Comparison of ENCODE assay signal across 16 mouse cellular contexts in the genomic region with DNA sequence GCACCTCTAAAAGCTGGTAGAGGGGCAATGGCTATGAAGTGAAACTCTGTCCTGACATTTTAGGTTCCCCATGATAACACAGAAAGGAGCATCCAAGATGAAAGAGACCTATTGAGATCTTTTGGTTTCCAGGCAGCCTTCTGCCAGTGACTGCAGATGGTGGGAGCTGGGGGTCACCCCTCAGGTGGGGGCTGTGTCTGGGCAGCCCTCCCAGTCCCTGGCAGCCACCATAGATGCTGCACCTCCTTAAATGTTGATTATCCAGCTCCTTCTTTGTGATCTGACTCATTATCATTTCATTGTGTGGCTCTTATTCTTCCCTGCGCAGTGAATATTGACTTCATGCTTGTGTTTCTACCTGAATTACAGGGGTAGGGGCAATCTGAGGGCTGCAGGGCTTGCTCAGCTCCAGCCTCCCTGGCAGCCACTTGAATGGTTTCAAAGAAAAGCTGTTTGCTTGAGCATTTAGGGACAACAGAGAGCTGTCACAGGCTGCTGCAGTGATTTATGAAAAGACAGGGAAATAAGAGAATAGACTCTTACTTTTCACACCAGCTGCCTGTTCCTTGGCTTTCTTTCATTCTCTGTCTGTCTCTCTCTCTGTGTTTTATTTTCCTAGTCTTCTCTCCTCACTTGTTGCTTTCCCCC.
DNase-seq lines count a peak whose midpoint lies in the region; ATAC-seq and TF ChIP-seq lines count a peak whose summit lies in the region.
"Had no signal": no experiment of that assay in that cellular context is flagged by ENCODE, and none has a peak within 500 bp of the region (broad histone marks: within the 10 kb centered on the region; RNA-seq: fewer than 3 reads in every experiment).

No protein-coding gene starts in this region.

- H3K27me3 ChIP-seq in hindbrain, embryonic 12.5 days, result no peaks in the 10 kb centered on the region
- no peaks in the 10 kb centered on the region for H3K27me3 ChIP-seq in midbrain, embryonic 15.5 days (replicated peaks)
- no peaks in the 10 kb centered on the region for H3K27me3 ChIP-seq in heart, embryonic 12.5 days (replicated peaks)
- no peaks in the 10 kb centered on the region for H3K27me3 ChIP-seq in thymus, adult 2 months (ENCODE audit: control insufficient read depth, insufficient read depth, low read length)
- H3K27me3 ChIP-seq: CH12.LX; liver, embryonic 15.5 days had no signal

- peak overlapping the region; percentile 37; the same call in 1 of the 2 replicates for H3K27ac ChIP-seq in hindbrain, embryonic 12.5 days
- no peak overlapping the region; the same call in 1 of the 2 replicates for H3K27ac ChIP-seq in midbrain, embryonic 15.5 days
- H3K27ac ChIP-seq in heart, embryonic 12.5 days (ENCODE audit: poor library complexity, severe bottlenecking), result no peak overlapping the region
- H3K27ac ChIP-seq in thymus, adult 2 months (ENCODE audit: control insufficient read depth, insufficient read depth, low read length), result no peak overlapping the region
- H3K27ac ChIP-seq: embryonic facial prominence, embryonic 12.5 days; liver, embryonic 15.5 days had no signal

- TF ChIP-seq CTCF in brain, embryonic 14.5 days (IDR thresholded peaks at IDR 0.05; ENCODE audit: borderline replicate concordance, extremely low read depth, insufficient read depth, insufficient read length), result no peak
- no peak for TF ChIP-seq CTCF in thymus, adult 2 months (IDR thresholded peaks at IDR 0.05; ENCODE audit: borderline replicate concordance, control insufficient read depth, extremely low read depth, insufficient read depth, low read length, poor library complexity)

- H3K4me1 ChIP-seq in hindbrain, embryonic 12.5 days, result peaks cover 8% of the 10 kb centered on the region
- peaks cover 3% of the 10 kb centered on the region; the same call in 1 of the 2 replicates for H3K4me1 ChIP-seq in midbrain, embryonic 15.5 days
- no peaks in the 10 kb centered on the region for H3K4me1 ChIP-seq in heart, embryonic 12.5 days (replicated peaks)
- no peaks in the 10 kb centered on the region for H3K4me1 ChIP-seq in thymus, adult 2 months (replicated peaks; ENCODE audit: control insufficient read depth, insufficient read depth, low read length)
- H3K4me1 ChIP-seq: embryonic facial prominence, embryonic 12.5 days; liver, embryonic 15.5 days had no signal

- no peaks in the 10 kb centered on the region for H3K9me3 ChIP-seq in hindbrain, embryonic 12.5 days (replicated peaks)
- no peaks in the 10 kb centered on the region for H3K9me3 ChIP-seq in midbrain, embryonic 15.5 days
- no peaks in the 10 kb centered on the region for H3K9me3 ChIP-seq in heart, embryonic 12.5 days (replicated peaks)
- H3K9me3 ChIP-seq: embryonic facial prominence, embryonic 12.5 days; liver, embryonic 15.5 days had no signal

- WGBS in hindbrain, embryonic 12.5 days, result 19% methylated on average over 1 of the region's 1 CpGs
- 21% methylated on average over 1 of the region's 1 CpGs for WGBS in midbrain, embryonic 15.5 days
- 73% methylated on average over 1 of the region's 1 CpGs for WGBS in heart, embryonic 12.5 days
- WGBS in thymus, adult 2 months, result 70% methylated on average over 1 of the region's 1 CpGs

- DNase-seq in brain, embryonic 14.5 days (ENCODE audit: low read depth), result peak; percentile 87
- peak; percentile 54 for DNase-seq in embryo, embryonic 11 days
- DNase-seq in spleen, adult 18-20 months, result no peak
- DNase-seq in thymus, adult 2 months, result no peak
- DNase-seq: adrenal gland, postnatal 10 days; heart, postnatal 4 days; kidney, postnatal 25 days; lung, postnatal 4 days; thymus, adult 18-20 months had no signal

- peak; percentile 86 for ATAC-seq in hindbrain, embryonic 12.5 days (ENCODE audit: low FRiP score)
- peak; percentile 66; the same call in 1 of the 2 replicates for ATAC-seq in midbrain, embryonic 15.5 days (replicated peaks)
- ATAC-seq in erythroblast, adult 5-6 weeks (replicated peaks; ENCODE audit: low FRiP score, poor library complexity, severe bottlenecking), result no peak
- no peak for ATAC-seq in heart, embryonic 12.5 days (ENCODE audit: insufficient number of reproducible peaks, low FRiP score)

- no peaks in the 10 kb centered on the region for H3K36me3 ChIP-seq in hindbrain, embryonic 12.5 days
- no peaks in the 10 kb centered on the region for H3K36me3 ChIP-seq in midbrain, embryonic 15.5 days (replicated peaks)
- H3K36me3 ChIP-seq in heart, embryonic 12.5 days, result no peaks in the 10 kb centered on the region
- H3K36me3 ChIP-seq in thymus, adult 2 months (ENCODE audit: control insufficient read depth, insufficient read depth, low read length), result no peaks in the 10 kb centered on the region
- H3K36me3 ChIP-seq: embryonic facial prominence, embryonic 12.5 days; liver, embryonic 15.5 days had no signal

- H3K9ac ChIP-seq in hindbrain, embryonic 12.5 days, result no peak overlapping the region
- no peak overlapping the region for H3K9ac ChIP-seq in midbrain, embryonic 15.5 days
- H3K9ac ChIP-seq in heart, embryonic 12.5 days, result no peak overlapping the region
- H3K9ac ChIP-seq: embryonic facial prominence, embryonic 12.5 days; liver, embryonic 15.5 days had no signal

- no peak for TF ChIP-seq POLR2A in brain, embryonic 14.5 days (IDR thresholded peaks at IDR 0.05; ENCODE audit: borderline replicate concordance, extremely low read depth, insufficient read depth, insufficient read length, poor library complexity, severe bottlenecking)
- TF ChIP-seq POLR2A in thymus, adult 2 months (IDR thresholded peaks at IDR 0.05; ENCODE audit: control insufficient read depth, extremely low read depth, insufficient read depth, low read length, poor library complexity), result no peak

- H3K4me3 ChIP-seq in hindbrain, embryonic 12.5 days, result no peak overlapping the region
- H3K4me3 ChIP-seq in midbrain, embryonic 15.5 days, result no peak overlapping the region
- H3K4me3 ChIP-seq in heart, embryonic 12.5 days, result no peak overlapping the region
- H3K4me3 ChIP-seq in thymus, adult 2 months (ENCODE audit: control insufficient read depth, insufficient read depth, low read length), result no peak overlapping the region
- H3K4me3 ChIP-seq: embryonic facial prominence, embryonic 12.5 days; liver, embryonic 15.5 days had no signal

- H3K4me2 ChIP-seq in hindbrain, embryonic 12.5 days (replicated peaks), result no peak overlapping the region
- no peak overlapping the region for H3K4me2 ChIP-seq in midbrain, embryonic 15.5 days
- H3K4me2 ChIP-seq in heart, embryonic 12.5 days, result no peak overlapping the region
- H3K4me2 ChIP-seq: embryonic facial prominence, embryonic 12.5 days; liver, embryonic 15.5 days had no signal

Comparison
In these comparisons a context has a peak if more than half of its experiments do, and no peak if none do; other contexts are left out.
1. DNase-seq: peak in brain, embryonic 14.5 days (single experiment) and embryo, embryonic 11 days (single experiment); none in spleen, adult 18-20 months (0 of 2) and thymus, adult 2 months (single experiment).
2. ATAC-seq: peak in hindbrain, embryonic 12.5 days (single experiment) and midbrain, embryonic 15.5 days (single experiment); none in erythroblast, adult 5-6 weeks (single experiment) and heart, embryonic 12.5 days (single experiment).